Mouse (Mus musculus): Measurements from ENCODE around the gene Vcp.

- TF ChIP-seq POLR2A (IDR thresholded peaks at IDR 0.05; ENCODE audit: low read depth, low read length) (no peak), CTCF (IDR thresholded peaks at IDR 0.05; ENCODE audit: borderline replicate concordance, insufficient read depth, low read length) (no peak)
Observed at GRCm38 (mm10) chr4:43012091-43012490, 11.8 kb upstream of the Vcp start.
